Mouse (Mus musculus) liver, adult 2 months (tissue): ENCODE measurements around the gene Mrtfb.

Source experiments
- CTCF ChIP-seq: fragments of 200-500 bp; IDR thresholded peaks from 2 replicates; pipeline ENCODE4 v1.5.1; 2011; ENCODE audit warnings: low read depth, low read length, control low read depth
- POLR2A ChIP-seq: fragments of 200-500 bp; IDR thresholded peaks from 2 replicates; pipeline ENCODE4 v1.6.1; 2011; ENCODE audit warnings: low read length, control low read depth; ENCODE audit not compliant: insufficient read depth; ENCODE audit errors: extremely low read depth

DNA sequence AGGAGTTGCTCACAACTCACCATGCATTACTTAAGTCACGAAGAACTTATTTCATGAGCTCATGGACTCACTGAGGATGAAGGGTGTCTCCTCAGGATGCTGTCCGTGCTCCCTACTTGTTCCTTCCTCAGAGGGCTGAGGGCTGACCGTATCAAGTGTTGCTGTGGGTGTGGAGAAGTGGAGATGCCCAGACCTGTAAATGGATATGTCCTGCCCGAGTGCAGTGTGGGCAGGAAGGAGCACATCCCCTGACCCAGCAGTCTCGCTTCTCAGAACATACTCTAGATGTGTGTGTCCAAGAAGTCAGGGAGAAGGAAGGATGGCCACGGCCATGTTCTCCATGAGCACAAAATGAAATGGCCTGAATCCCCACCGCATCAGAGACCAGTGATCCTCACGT is 38.3 kb upstream of the Mrtfb start:
- no peak for TF ChIP-seq POLR2A
- no peak for TF ChIP-seq CTCF
